Mouse (Mus musculus) neural tube, embryonic 15.5 days (tissue): ENCODE measurements at regions not wholly inside any gene's neighbourhood (a gene's known extent, or its start where the extent isn't known, plus 50 kb on each side); places are given as distances from the start of the nearest gene placed in this dataset.

Source experiments
- ATAC-seq: fragments of 200-750 bp; cut with Nextera tagmentation; 2 replicates; pipeline ENCODE4 v1.8.0; 2017; ENCODE audit warnings: mild to moderate bottlenecking, moderate TSS enrichment, moderate library complexity; ENCODE audit not compliant: low FRiP score
- H3K27ac ChIP-seq: fragments of 300-500 bp; sonication (generic); replicated peaks from 2 replicates; pipeline ENCODE4 v1.5.1; 2015; ENCODE audit warnings: mild to moderate bottlenecking, inconsistent platforms
- H3K27me3 ChIP-seq: fragments of 300-500 bp; sonication (generic); replicated peaks from 2 replicates; pipeline ENCODE4 v1.6.1; 2015; ENCODE audit warnings: inconsistent platforms
- H3K36me3 ChIP-seq: fragments of 300-500 bp; sonication (generic); 2 replicates; pipeline ENCODE4 v1.6.1; 2015; ENCODE audit warnings: inconsistent platforms
- H3K4me1 ChIP-seq: fragments of 300-500 bp; sonication (generic); 2 replicates; pipeline ENCODE4 v1.6.1; 2015; ENCODE audit warnings: inconsistent platforms
- H3K4me2 ChIP-seq: fragments of 300-500 bp; sonication (generic); 2 replicates; pipeline ENCODE4 v1.6.1; 2015; ENCODE audit warnings: inconsistent platforms, mild to moderate bottlenecking, moderate library complexity
- H3K4me3 ChIP-seq: fragments of 300-500 bp; sonication (generic); replicated peaks from 2 replicates; pipeline ENCODE4 v1.5.1; 2015; ENCODE audit warnings: mild to moderate bottlenecking, inconsistent platforms
- H3K9ac ChIP-seq: fragments of 300-500 bp; sonication (generic); replicated peaks from 2 replicates; pipeline ENCODE4 v1.6.1; 2015; ENCODE audit warnings: mild to moderate bottlenecking, inconsistent platforms
- H3K9me3 ChIP-seq: fragments of 300-500 bp; sonication (generic); replicated peaks from 2 replicates; pipeline ENCODE4 v1.6.1; 2016; ENCODE audit warnings: inconsistent platforms
- WGBS: fragments of 180-500 bp; shearing (Covaris S2); methylation state at CpG from one replicate; pipeline ENCODE4 v1.1.7; 2015; ENCODE audit warnings: mixed read lengths; 5-methylcytosine and 5-hydroxymethylcytosine counted together

DNA sequence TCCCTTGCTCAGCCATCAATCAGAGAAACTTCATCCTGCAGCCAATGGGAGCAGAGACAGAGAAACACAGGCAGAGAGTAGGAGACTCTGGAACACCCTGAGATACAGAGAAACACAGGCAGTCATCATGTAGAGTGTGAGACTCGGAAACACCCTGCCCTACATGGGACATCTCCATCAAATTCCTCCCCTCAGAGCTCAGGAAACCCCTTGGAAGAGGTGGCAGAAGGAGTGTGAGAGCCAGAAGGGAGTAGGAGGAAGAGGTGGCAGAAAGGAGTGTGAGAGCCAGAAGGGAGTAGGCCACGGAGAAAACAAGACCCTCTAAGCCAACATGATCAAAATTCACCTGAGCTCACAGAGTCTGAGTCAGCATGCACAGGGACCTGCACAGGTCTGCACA is 197.5 kb downstream of the Rap2a start:
- Histone ChIP-seq H3K4me1 (no peaks in the 10 kb centered on the region), H3K27ac (no peak overlapping the region), H3K9me3 (no peaks in the 10 kb centered on the region), H3K36me3 (no peaks in the 10 kb centered on the region), H3K27me3 (no peaks in the 10 kb centered on the region), H3K4me2 (no peak overlapping the region), H3K9ac (no peak overlapping the region), H3K4me3 (no peak overlapping the region)
- ATAC-seq, result no peak
- 83% methylated on average over 2 of the region's 2 CpGs for WGBS

DNA sequence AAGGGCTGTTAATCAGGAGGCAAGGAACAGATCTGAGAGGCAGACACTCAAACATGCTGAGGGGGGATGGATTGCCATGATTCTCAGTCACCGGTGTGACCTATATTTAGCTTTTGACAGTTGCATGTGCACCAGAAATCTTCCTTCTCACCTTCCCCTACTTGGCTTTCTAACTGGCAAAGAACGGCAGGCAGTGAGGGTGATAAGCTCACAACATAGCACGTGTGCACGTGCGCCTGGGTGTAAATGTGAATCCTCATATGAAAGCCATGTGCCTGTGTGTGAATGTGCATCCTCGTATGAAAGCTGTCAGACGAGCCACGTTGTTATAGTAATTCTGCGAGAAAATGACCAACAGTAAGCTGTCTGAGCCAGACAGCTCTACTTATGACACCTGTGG is 200.3 kb downstream of the Rap2a start:
- Histone ChIP-seq H3K9ac (no peak overlapping the region), H3K27me3 (no peaks in the 10 kb centered on the region), H3K9me3 (no peaks in the 10 kb centered on the region), H3K4me1 (no peaks in the 10 kb centered on the region), H3K27ac (no peak overlapping the region), H3K36me3 (no peaks in the 10 kb centered on the region), H3K4me2 (no peak overlapping the region), H3K4me3 (no peak overlapping the region)
- no peak for ATAC-seq
- WGBS, result 88% methylated on average over 9 of the region's 9 CpGs

GRCm38 (mm10) chr14:120679072-120679471 is 200.8 kb downstream of the Rap2a start:
- 78% methylated on average over 2 of the region's 2 CpGs for WGBS
- H3K27ac ChIP-seq, result no peak overlapping the region
- no peaks in the 10 kb centered on the region for H3K9me3 ChIP-seq
- ATAC-seq, result no peak
- H3K27me3 ChIP-seq, result no peaks in the 10 kb centered on the region
- H3K36me3 ChIP-seq, result no peaks in the 10 kb centered on the region
- no peaks in the 10 kb centered on the region for H3K4me1 ChIP-seq
- H3K4me2 ChIP-seq, result no peak overlapping the region
- no peak overlapping the region for H3K9ac ChIP-seq
- no peak overlapping the region for H3K4me3 ChIP-seq

DNA sequence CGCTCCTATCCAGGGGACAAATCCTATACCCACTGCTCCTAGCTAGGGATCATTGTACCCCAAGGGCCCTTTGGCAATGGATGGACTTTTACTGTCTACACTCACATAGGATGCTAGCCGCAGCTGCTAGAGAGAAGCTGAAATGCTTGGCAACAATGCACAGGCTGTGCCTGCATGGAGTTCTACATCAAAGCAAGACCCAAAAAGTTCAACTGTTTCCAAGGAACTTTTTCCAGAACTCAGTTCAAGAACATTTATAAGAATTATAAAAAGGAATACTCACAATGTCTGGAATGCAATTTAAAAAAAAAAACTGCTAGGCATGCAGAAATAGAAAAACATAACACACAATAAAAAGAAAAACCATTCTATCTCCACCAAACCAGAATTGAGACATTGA is 202.0 kb downstream of the Rap2a start:
- Histone ChIP-seq H3K36me3 (no peaks in the 10 kb centered on the region), H3K4me1 (no peaks in the 10 kb centered on the region), H3K9ac (no peak overlapping the region), H3K27me3 (no peaks in the 10 kb centered on the region), H3K4me2 (no peak overlapping the region), H3K4me3 (no peak overlapping the region), H3K9me3 (no peaks in the 10 kb centered on the region), H3K27ac (no peak overlapping the region)
- WGBS, result 90% methylated on average over 2 of the region's 2 CpGs
- ATAC-seq, result no peak

- Histone ChIP-seq H3K9ac (no peak overlapping the region), H3K4me2 (no peak overlapping the region), H3K4me1 (no peaks in the 10 kb centered on the region), H3K4me3 (no peak overlapping the region), H3K27me3 (no peaks in the 10 kb centered on the region), H3K36me3 (no peaks in the 10 kb centered on the region), H3K9me3 (no peaks in the 10 kb centered on the region), H3K27ac (0 out of 2 replicates have a peak overlapping the region, but pooled peaks have one; percentile 56)
- 76% methylated on average over 4 of the region's 4 CpGs for WGBS
- ATAC-seq, result peak; percentile 57
These were observed 207.0 kb downstream of the Rap2a start for GRCm38 (mm10) chr14:120685263-120685662.

DNA sequence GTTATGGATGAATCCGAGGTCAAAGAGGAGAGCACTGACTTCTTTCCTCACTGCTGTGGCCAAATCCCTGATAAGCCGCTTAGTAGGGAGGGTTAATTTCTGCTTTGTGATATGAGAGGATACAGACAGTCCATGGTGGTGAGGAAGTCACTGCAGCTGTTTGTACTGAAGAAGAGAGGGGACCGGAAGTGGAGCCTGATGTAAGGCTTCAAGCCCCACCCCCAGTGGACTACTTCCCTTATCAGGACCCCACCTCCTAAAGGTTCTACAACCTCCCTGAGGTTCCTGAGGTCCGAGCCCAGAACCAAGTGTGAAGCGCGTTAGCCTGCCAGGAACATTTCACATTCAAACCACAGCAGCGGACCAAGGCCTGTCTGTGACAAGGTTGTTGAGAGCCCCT is 207.6 kb downstream of the Rap2a start:
- no peak for ATAC-seq
- no peak overlapping the region for H3K4me3 ChIP-seq
- H3K4me1 ChIP-seq, result no peaks in the 10 kb centered on the region
- 90% methylated on average over 7 of the region's 7 CpGs for WGBS
- H3K4me2 ChIP-seq, result no peak overlapping the region
- no peak overlapping the region for H3K9ac ChIP-seq
- H3K27me3 ChIP-seq, result no peaks in the 10 kb centered on the region
- no peaks in the 10 kb centered on the region for H3K9me3 ChIP-seq
- no peaks in the 10 kb centered on the region for H3K36me3 ChIP-seq
- H3K27ac ChIP-seq, result peak overlapping the region; percentile 56; the same call in 1 of the 2 replicates

DNA sequence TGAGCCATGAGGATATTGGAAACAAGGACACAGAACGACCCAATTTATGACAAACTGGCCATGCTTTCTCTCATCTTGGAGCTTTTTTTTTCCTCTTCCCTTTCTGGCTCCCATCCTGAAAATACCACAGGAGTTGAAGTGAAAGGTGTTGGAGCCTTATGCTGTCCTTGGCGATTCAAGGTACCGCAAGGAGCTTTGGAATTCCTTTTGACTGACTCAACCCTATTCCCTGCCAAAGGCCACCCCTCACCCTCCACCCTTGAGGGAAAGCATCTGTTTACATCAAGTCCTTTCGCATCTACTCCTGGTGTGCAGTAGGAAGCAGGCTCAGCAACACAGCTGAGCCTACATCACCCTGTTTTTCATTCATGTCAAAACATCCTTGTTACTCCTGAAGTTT is 208.5 kb downstream of the Rap2a start:
- Histone ChIP-seq H3K9ac (no peak overlapping the region), H3K4me2 (no peak overlapping the region), H3K9me3 (no peaks in the 10 kb centered on the region), H3K4me1 (no peaks in the 10 kb centered on the region), H3K36me3 (no peaks in the 10 kb centered on the region), H3K4me3 (no peak overlapping the region), H3K27me3 (no peaks in the 10 kb centered on the region), H3K27ac (no peak overlapping the region)
- 81% methylated on average over 4 of the region's 4 CpGs for WGBS
- ATAC-seq, result no peak

DNA sequence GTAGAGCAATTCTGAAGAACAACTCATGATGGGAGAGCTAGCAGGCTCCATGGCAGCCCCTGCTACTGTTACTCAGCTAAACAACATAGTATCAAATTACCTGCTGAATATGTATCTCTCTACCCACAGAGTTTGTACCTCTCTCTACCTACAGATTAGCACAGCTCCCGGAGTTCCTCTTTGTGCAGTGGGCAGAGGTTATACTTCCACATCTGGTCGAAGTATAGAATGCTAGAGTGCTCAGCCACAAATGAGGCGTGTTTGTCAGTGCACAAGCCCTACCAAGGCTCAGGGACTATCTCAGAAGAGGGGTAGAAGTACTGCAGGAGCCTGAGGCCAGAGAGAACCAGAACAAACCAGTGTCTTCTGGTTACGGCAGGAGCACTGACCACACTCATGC is 211.6 kb upstream of the Ipo5 start:
- Histone ChIP-seq H3K4me2 (no peak overlapping the region), H3K27me3 (no peaks in the 10 kb centered on the region), H3K4me1 (no peaks in the 10 kb centered on the region), H3K4me3 (no peak overlapping the region), H3K9ac (no peak overlapping the region), H3K36me3 (no peaks in the 10 kb centered on the region), H3K9me3 (no peaks in the 10 kb centered on the region), H3K27ac (no peak overlapping the region)
- WGBS, result 85% methylated on average over 4 of the region's 4 CpGs
- ATAC-seq, result no peak

- WGBS, result 61% methylated on average over 4 of the region's 4 CpGs
- ATAC-seq, result no peak
- H3K4me1 ChIP-seq, result peaks cover 6% of the 10 kb centered on the region; the same call in 1 of the 2 replicates
- no peaks in the 10 kb centered on the region for H3K36me3 ChIP-seq
- H3K4me2 ChIP-seq, result no peak overlapping the region
- H3K9me3 ChIP-seq, result no peaks in the 10 kb centered on the region
- H3K27ac ChIP-seq, result no peak overlapping the region
- H3K4me3 ChIP-seq, result no peak overlapping the region
- H3K27me3 ChIP-seq, result no peaks in the 10 kb centered on the region
- no peak overlapping the region for H3K9ac ChIP-seq
These were observed 205.7 kb upstream of the Ipo5 start for GRCm38 (mm10) chr14:120705301-120705801.

GRCm38 (mm10) chr14:120710782-120711181 is 200.2 kb upstream of the Ipo5 start:
- Histone ChIP-seq H3K27ac (no peak overlapping the region), H3K9me3 (no peaks in the 10 kb centered on the region), H3K4me2 (no peak overlapping the region), H3K9ac (no peak overlapping the region), H3K4me3 (no peak overlapping the region), H3K27me3 (no peaks in the 10 kb centered on the region), H3K36me3 (no peaks in the 10 kb centered on the region), H3K4me1 (peaks cover 6% of the 10 kb centered on the region; the same call in 1 of the 2 replicates)
- no peak for ATAC-seq
- WGBS, result 80% methylated on average over 4 of the region's 4 CpGs

DNA sequence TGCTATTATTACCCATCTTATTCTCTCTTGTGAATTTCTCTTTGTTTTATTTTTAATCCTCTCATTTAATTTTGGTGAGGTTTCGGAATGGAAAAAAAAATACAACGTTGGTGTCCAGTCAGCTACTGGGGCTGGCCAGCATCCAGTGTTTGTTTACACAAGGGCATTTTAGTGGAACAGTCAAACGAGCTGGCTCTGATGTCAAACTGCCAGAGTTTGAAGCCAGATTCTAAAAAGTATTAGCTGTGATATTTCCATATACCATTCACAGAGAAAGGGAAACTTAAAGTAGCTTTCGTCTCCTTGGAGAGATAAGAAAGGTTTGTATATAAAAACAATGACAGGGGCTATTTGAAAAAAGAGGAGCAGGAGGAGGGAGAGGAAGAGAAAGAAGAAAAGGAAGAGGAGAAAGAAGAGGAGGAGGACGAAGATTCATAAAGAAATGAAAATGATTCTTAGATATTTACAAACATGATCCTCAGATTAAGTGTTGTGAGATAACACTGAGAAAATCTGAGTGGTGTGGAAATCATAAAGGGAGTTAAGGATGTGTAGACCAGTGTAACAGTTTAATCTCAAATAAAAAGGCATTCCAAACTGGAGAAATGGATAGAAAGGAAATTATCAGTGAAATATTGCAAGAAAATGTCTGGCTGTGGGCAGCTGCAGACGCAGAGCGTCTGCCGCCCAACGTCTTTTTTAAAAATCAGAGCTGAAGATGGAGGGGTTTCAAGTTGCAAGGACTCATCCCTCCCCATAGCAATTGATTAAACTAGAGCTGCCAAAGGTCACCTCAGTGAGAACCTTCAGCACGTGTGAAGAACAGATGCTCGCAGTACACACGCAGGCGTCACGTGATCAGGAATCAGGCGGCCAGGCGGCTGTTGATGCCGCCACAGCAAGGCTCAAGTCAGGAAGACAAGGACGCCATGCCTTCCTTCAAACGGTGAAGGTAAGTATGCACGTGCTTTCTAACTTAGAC is 190.3 kb upstream of the Ipo5 start:
- no peaks in the 10 kb centered on the region for H3K36me3 ChIP-seq
- ATAC-seq, result no peak
- no peak overlapping the region for H3K9ac ChIP-seq
- no peak overlapping the region for H3K4me2 ChIP-seq
- WGBS, result 79% methylated on average over 20 of the region's 20 CpGs
- no peaks in the 10 kb centered on the region for H3K9me3 ChIP-seq
- no peak overlapping the region for H3K4me3 ChIP-seq
- no peaks in the 10 kb centered on the region for H3K27me3 ChIP-seq
- H3K27ac ChIP-seq, result no peak overlapping the region
- H3K4me1 ChIP-seq, result no peaks in the 10 kb centered on the region
